Mouse (Mus musculus) MEL (cell line): ENCODE data around the gene Tmem219. TPM values are rescaled to one million over a fixed set of nuclear protein-coding genes. Genes with fewer than 3 reads are reported as not detected.

Experiments used
- DNase-seq: peaks from one replicate; pipeline ENCODE4 v3.0.0; 2011; ENCODE audit warnings: low read depth, low spot score
- H3K27ac ChIP-seq: 2 replicates; pipeline ENCODE4 v1.5.1; 2012; ENCODE audit warnings: low read depth, mild to moderate bottlenecking, control low read depth, low read length, moderate library complexity; ENCODE audit not compliant: control insufficient read depth
- H3K27me3 ChIP-seq, 2 experiments: fragments of 150-350 bp in 1 of 2; sonication (generic) in 1 of 2; 2 replicates each; pipeline ENCODE4 v1.6.1; 2012; ENCODE audit warnings: low read length in 2 of 2, mild to moderate bottlenecking in 2 of 2, improper control_type of control experiment in 1 of 2, moderate library complexity in 1 of 2; ENCODE audit not compliant: insufficient read depth in 2 of 2, control insufficient read depth in 1 of 2
- H3K36me3 ChIP-seq, 2 experiments: 2 replicates each; pipeline ENCODE4 v1.6.1; 2012 to 2014; ENCODE audit warnings: low read length in 2 of 2, improper control_type of control experiment in 1 of 2, inconsistent platforms in 1 of 2, mild to moderate bottlenecking in 1 of 2; ENCODE audit not compliant: insufficient read depth in 2 of 2, control insufficient read depth in 1 of 2
- H3K4me1 ChIP-seq, 2 experiments: fragments of 150-350 bp in 1 of 2; sonication (generic) in 1 of 2; 2 replicates each; pipeline ENCODE4 v1.6.1; 2012; ENCODE audit warnings: low read length in 2 of 2, improper control_type of control experiment in 1 of 2, mild to moderate bottlenecking in 1 of 2; ENCODE audit not compliant: insufficient read depth in 2 of 2, control insufficient read depth in 1 of 2
- H3K4me3 ChIP-seq, 2 experiments: fragments of 150-350 bp in 1 of 2; sonication (generic) in 1 of 2; 2 replicates each; pipeline ENCODE4 v1.5.1; 2012; ENCODE audit warnings: low read depth in 2 of 2, low read length in 2 of 2, mild to moderate bottlenecking in 2 of 2, moderate library complexity in 2 of 2, control low read depth in 1 of 2, improper control_type of control experiment in 1 of 2; ENCODE audit not compliant: control insufficient read depth in 1 of 2, insufficient read depth in 1 of 2
- H3K79me2 ChIP-seq: 2 replicates; pipeline ENCODE4 v1.6.1; 2012; ENCODE audit warnings: mild to moderate bottlenecking, low read length, moderate library complexity; ENCODE audit not compliant: control insufficient read depth, poor library complexity, insufficient read depth
- H3K9ac ChIP-seq: 2 replicates; pipeline ENCODE4 v1.6.1; 2012; ENCODE audit warnings: low read depth, mild to moderate bottlenecking, control low read depth, low read length, moderate library complexity; ENCODE audit not compliant: control insufficient read depth, poor library complexity, severe bottlenecking
- H3K9me3 ChIP-seq: fragments of 150-350 bp; sonication (generic); replicated peaks from 2 replicates; pipeline ENCODE4 v1.6.1; 2012; ENCODE audit warnings: mild to moderate bottlenecking, low read length, improper control_type of control experiment, moderate library complexity; ENCODE audit not compliant: insufficient read depth
- BHLHE40 ChIP-seq: IDR thresholded peaks from 2 replicates; pipeline ENCODE4 v1.6.1; 2012; ENCODE audit warnings: low read depth, mild to moderate bottlenecking, inconsistent platforms, low read length, improper control_type of control experiment, borderline replicate concordance
- CHD1 ChIP-seq: IDR thresholded peaks from 2 replicates; pipeline ENCODE4 v1.6.1; 2012; ENCODE audit warnings: low read depth, mild to moderate bottlenecking, inconsistent platforms, low read length, improper control_type of control experiment
- CHD2 ChIP-seq: IDR thresholded peaks from 2 replicates; pipeline ENCODE4 v1.6.1; 2011; ENCODE audit warnings: low read length, improper control_type of control experiment
- CTCF ChIP-seq, 3 experiments: IDR thresholded peaks in 2 of 3; conservative IDR thresholded peaks in 1 of 3; 2 replicates each; pipeline ENCODE4 v1.5.1; 2011 to 2012; ENCODE audit warnings: low read length in 3 of 3, low read depth in 2 of 3, mild to moderate bottlenecking in 2 of 3, improper control_type of control experiment in 1 of 3, inconsistent platforms in 1 of 3, mixed read lengths in 1 of 3, moderate library complexity in 1 of 3; ENCODE audit not compliant: control insufficient read depth in 1 of 3, insufficient read depth in 1 of 3, poor library complexity in 1 of 3, severe bottlenecking in 1 of 3
- E2F4 ChIP-seq: IDR thresholded peaks from 2 replicates; pipeline ENCODE4 v1.6.1; 2011; ENCODE audit warnings: low read depth, low read length, improper control_type of control experiment, borderline replicate concordance
- ELF1 ChIP-seq: IDR thresholded peaks from 2 replicates; pipeline ENCODE4 v1.6.1; 2014; ENCODE audit warnings: low read depth, mild to moderate bottlenecking, inconsistent platforms, low read length, improper control_type of control experiment, moderate library complexity
- EP300 ChIP-seq, 2 experiments: IDR thresholded peaks; 2 replicates each; pipeline ENCODE4 v1.6.1; 2011; ENCODE audit warnings: improper control_type of control experiment in 2 of 2, low read length in 2 of 2, low read depth in 1 of 2, mild to moderate bottlenecking in 1 of 2
- ETS1 ChIP-seq: IDR thresholded peaks from 2 replicates; pipeline ENCODE4 v1.6.1; 2012; ENCODE audit warnings: low read depth, mild to moderate bottlenecking, inconsistent platforms, low read length, improper control_type of control experiment, moderate library complexity
- GABPA ChIP-seq: IDR thresholded peaks from 2 replicates; pipeline ENCODE4 v1.6.1; 2012; ENCODE audit warnings: low read depth, mild to moderate bottlenecking, inconsistent platforms, low read length, improper control_type of control experiment, moderate library complexity
- GATA1 ChIP-seq: IDR thresholded peaks from 2 replicates; pipeline ENCODE4 v1.6.1; 2011; ENCODE audit warnings: low read depth, low read length, improper control_type of control experiment
- HCFC1 ChIP-seq: IDR thresholded peaks from 2 replicates; pipeline ENCODE4 v1.6.1; 2012; ENCODE audit warnings: low read depth, mild to moderate bottlenecking, inconsistent platforms, low read length, improper control_type of control experiment, moderate library complexity
- JUND ChIP-seq: IDR thresholded peaks from 2 replicates; pipeline ENCODE4 v1.6.1; 2011; ENCODE audit warnings: low read depth, mild to moderate bottlenecking, improper control_type of control experiment, low read length
- KAT2A ChIP-seq: conservative IDR thresholded peaks from 2 replicates; pipeline ENCODE4 v1.6.1; 2012; ENCODE audit warnings: low read depth, low read length, improper control_type of control experiment, inconsistent platforms
- MAFK ChIP-seq: IDR thresholded peaks from 2 replicates; pipeline ENCODE4 v1.6.1; 2011; ENCODE audit warnings: low read depth, mild to moderate bottlenecking, low read length, improper control_type of control experiment, borderline replicate concordance
- MAX ChIP-seq: IDR thresholded peaks from 2 replicates; pipeline ENCODE4 v1.6.1; 2011; ENCODE audit warnings: low read length, improper control_type of control experiment
- MAZ ChIP-seq: IDR thresholded peaks from 2 replicates; pipeline ENCODE4 v1.6.1; 2012; ENCODE audit warnings: low read depth, mild to moderate bottlenecking, inconsistent platforms, low read length, improper control_type of control experiment
- MEF2A ChIP-seq: IDR thresholded peaks from 2 replicates; pipeline ENCODE4 v1.6.1; 2014; ENCODE audit warnings: low read depth, mild to moderate bottlenecking, inconsistent platforms, low read length, improper control_type of control experiment; ENCODE audit not compliant: poor library complexity, insufficient replicate concordance, severe bottlenecking; ENCODE audit errors: extremely low read depth
- MXI1 ChIP-seq: IDR thresholded peaks from 2 replicates; pipeline ENCODE4 v1.6.1; 2011; ENCODE audit warnings: mild to moderate bottlenecking, low read depth, low read length, improper control_type of control experiment
- MYB ChIP-seq: IDR thresholded peaks from 2 replicates; pipeline ENCODE4 v1.6.1; 2011; ENCODE audit warnings: mild to moderate bottlenecking, low read depth, low read length, improper control_type of control experiment
- MYC ChIP-seq: IDR thresholded peaks from 2 replicates; pipeline ENCODE4 v1.6.1; 2011; ENCODE audit warnings: low read depth, mild to moderate bottlenecking, low read length, improper control_type of control experiment, moderate library complexity
- NRF1 ChIP-seq: IDR thresholded peaks from 2 replicates; pipeline ENCODE4 v1.6.1; 2014; ENCODE audit warnings: low read depth, mild to moderate bottlenecking, inconsistent platforms, low read length, improper control_type of control experiment, moderate library complexity; ENCODE audit not compliant: poor library complexity, insufficient read depth, severe bottlenecking
- POLR2A ChIP-seq, 2 experiments: IDR thresholded peaks; 2 replicates each; pipeline ENCODE4 v1.6.1; 2011 to 2012; ENCODE audit warnings: low read length in 2 of 2, mild to moderate bottlenecking in 2 of 2, control low read depth in 1 of 2, improper control_type of control experiment in 1 of 2, low read depth in 1 of 2, moderate library complexity in 1 of 2; ENCODE audit not compliant: control insufficient read depth in 1 of 2, insufficient read depth in 1 of 2, poor library complexity in 1 of 2
- POLR2AphosphoS2 ChIP-seq: IDR thresholded peaks from 2 replicates; pipeline ENCODE4 v1.6.1; 2011; ENCODE audit warnings: low read length, improper control_type of control experiment
- POLR2AphosphoS5 ChIP-seq: IDR thresholded peaks from 2 replicates; pipeline ENCODE4 v1.6.1; 2012; ENCODE audit warnings: low read depth, borderline replicate concordance, mild to moderate bottlenecking, inconsistent platforms, low read length, moderate library complexity, mixed read lengths
- RAD21 ChIP-seq: IDR thresholded peaks from 2 replicates; pipeline ENCODE4 v1.6.1; 2011; ENCODE audit warnings: mild to moderate bottlenecking, low read depth, low read length, improper control_type of control experiment
- RCOR1 ChIP-seq: IDR thresholded peaks from 2 replicates; pipeline ENCODE4 v1.6.1; 2012; ENCODE audit warnings: low read depth, mild to moderate bottlenecking, inconsistent platforms, low read length, improper control_type of control experiment
- SMC3 ChIP-seq: IDR thresholded peaks from 2 replicates; pipeline ENCODE4 v1.6.1; 2011; ENCODE audit warnings: low read depth, low read length, improper control_type of control experiment
- TBP ChIP-seq: IDR thresholded peaks from 2 replicates; pipeline ENCODE4 v1.8.0; 2011; ENCODE audit warnings: low read depth, low read length, improper control_type of control experiment
- TCF12 ChIP-seq: IDR thresholded peaks from 2 replicates; pipeline ENCODE4 v1.6.1; 2014; ENCODE audit warnings: low read depth, mild to moderate bottlenecking, inconsistent platforms, low read length, improper control_type of control experiment, moderate library complexity
- UBTF ChIP-seq: IDR thresholded peaks from 2 replicates; pipeline ENCODE4 v1.6.1; 2012; ENCODE audit warnings: low read depth, mild to moderate bottlenecking, inconsistent platforms, low read length, improper control_type of control experiment, moderate library complexity, borderline replicate concordance; ENCODE audit not compliant: insufficient read depth
- USF1 ChIP-seq: IDR thresholded peaks from 2 replicates; pipeline ENCODE4 v1.6.1; 2014; ENCODE audit warnings: low read depth, mild to moderate bottlenecking, inconsistent platforms, low read length, improper control_type of control experiment, moderate library complexity
- USF2 ChIP-seq, 2 experiments: IDR thresholded peaks; 2 replicates each; pipeline ENCODE4 v1.6.1; 2011 to 2012; ENCODE audit warnings: improper control_type of control experiment in 2 of 2, low read length in 2 of 2, borderline replicate concordance in 1 of 2, inconsistent platforms in 1 of 2, low read depth in 1 of 2, mild to moderate bottlenecking in 1 of 2; ENCODE audit not compliant: insufficient read depth in 1 of 2
- ZC3H11A ChIP-seq: IDR thresholded peaks from 2 replicates; pipeline ENCODE4 v1.6.1; 2012; ENCODE audit warnings: low read depth, mild to moderate bottlenecking, inconsistent platforms, low read length, improper control_type of control experiment
- ZKSCAN1 ChIP-seq: IDR thresholded peaks from 2 replicates; pipeline ENCODE4 v1.6.1; 2012; ENCODE audit warnings: low read depth, mild to moderate bottlenecking, inconsistent platforms, low read length, improper control_type of control experiment, moderate library complexity
- ZNF384 ChIP-seq: IDR thresholded peaks from 2 replicates; pipeline ENCODE4 v1.6.1; 2012; ENCODE audit warnings: low read depth, mild to moderate bottlenecking, inconsistent platforms, low read length, improper control_type of control experiment
- polyA plus RNA-seq, 2 experiments: library from polyadenylated mRNA; stranded (reverse) in 1 of 2; unstranded in 1 of 2; fragments of >175 nt in 1 of 2; fragments of >200 nt in 1 of 2; gene quantifications; 2 replicates each; pipeline versions ENCODE4 v1.2.1 to v1.2.4; 2012; ENCODE audit warnings: low replicate concordance in 2 of 2, low read depth in 1 of 2; ENCODE audit not compliant: insufficient read length in 2 of 2, insufficient read depth in 1 of 2, missing spikeins in 1 of 2
- total RNA-seq: library from RNA; depleted of rRNA; stranded (reverse); fragments of 300-350 nt; gene quantifications from 2 replicates; pipeline ENCODE4 v1.2.3, GENCODE M21; 2012

The Tmem219 gene
- total and polyA plus RNA-seq, 3 experiments, result 18.0 to 34.5 TPM; not detected in 1

DNA sequence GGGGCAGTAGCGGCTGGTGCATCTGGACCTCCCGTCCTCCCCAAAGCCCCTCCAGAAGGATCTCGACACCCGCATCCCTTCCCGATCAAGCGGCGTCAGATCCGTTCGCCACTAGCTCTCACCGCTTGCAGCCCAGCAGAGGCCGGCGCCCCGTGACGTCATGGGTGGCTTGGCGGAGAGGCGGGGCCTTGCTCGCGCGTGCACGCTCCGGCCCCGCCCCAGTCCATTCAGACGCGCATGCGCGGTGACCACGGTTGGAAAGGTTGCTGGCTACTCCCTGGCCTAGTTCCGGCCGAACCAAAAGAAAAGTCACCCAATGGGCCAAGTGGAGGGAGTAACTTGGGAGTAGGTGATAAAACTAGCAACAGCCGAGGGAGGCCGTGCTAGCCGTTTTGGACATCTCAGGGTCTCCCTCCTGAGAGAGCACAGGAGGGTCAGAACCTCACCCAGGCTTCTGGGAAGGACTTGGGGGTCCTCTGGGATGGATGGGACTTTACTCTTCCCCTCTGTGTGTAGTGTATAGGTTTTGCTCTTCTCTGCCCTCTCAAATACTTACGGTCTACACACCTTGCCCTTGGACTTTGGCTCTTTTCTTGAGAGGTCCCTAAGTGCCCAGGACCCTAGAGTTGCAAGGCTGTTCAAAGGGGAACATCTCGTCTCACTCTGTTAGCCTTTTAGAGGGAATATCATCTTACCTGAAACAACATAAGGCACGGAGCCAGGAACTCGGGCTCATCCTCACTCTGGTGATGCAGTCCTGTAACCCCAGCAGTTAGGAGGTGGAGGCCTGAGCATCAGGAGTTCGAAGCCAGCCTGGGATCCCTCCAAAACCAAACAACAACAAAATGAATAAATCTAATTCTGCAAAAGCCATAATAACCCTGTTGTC, 24.4 kb downstream of the Tmem219 start:
- Histone ChIP-seq H3K36me3 (peaks cover 0 to 5% of the 10 kb centered on the region in 2 experiments; a peak in 2 of 4 replicates), H3K9ac (peak overlapping the region; percentile 90), H3K27me3 (no peaks in the 10 kb centered on the region), H3K4me3 (peak overlapping the region; percentile 64 to 73), H3K27ac (peak overlapping the region; percentile 84), H3K9me3 (no peaks in the 10 kb centered on the region), H3K79me2 (peaks cover 4% of the 10 kb centered on the region; the same call in 1 of the 2 replicates), H3K4me1 (peaks cover 4 to 12% of the 10 kb centered on the region in 2 experiments; a peak in 3 of 4 replicates)
- DNase-seq, result peak; percentile 94
- no peak for TF ChIP-seq MEF2A
- no peak for TF ChIP-seq ZNF384
- no peak for TF ChIP-seq CHD2
- TF ChIP-seq HCFC1, result peak; percentile 73
- no peak for TF ChIP-seq GABPA
- no peak for TF ChIP-seq E2F4
- TF ChIP-seq MYB, result no peak
- no peak for TF ChIP-seq MYC
- no peak for TF ChIP-seq GATA1
- TF ChIP-seq MXI1, result no peak; the same call in 1 of the 2 replicates
- TF ChIP-seq NRF1, result peak; percentile 93
- TF ChIP-seq ETS1, result no peak; the same call in 1 of the 2 replicates
- 0 out of 2 replicates have a peak, but pooled peaks have one; percentile 25 for TF ChIP-seq USF1
- TF ChIP-seq POLR2A (IDR thresholded peaks at IDR 0.05; ENCODE audit: control insufficient read depth in 1 of 2, insufficient read depth in 1 of 2, low read depth in 1 of 2, low read length in 2 of 2, poor library complexity in 1 of 2), result peak; percentile 72 to 73
- TF ChIP-seq MAZ, result no peak; the same call in 1 of the 2 replicates
- no peak; the same call in 1 of the 2 replicates for TF ChIP-seq TCF12
- no peak for TF ChIP-seq EP300 (IDR thresholded peaks at IDR 0.05; ENCODE audit: low read depth in 1 of 2, low read length in 2 of 2)
- TF ChIP-seq RAD21, result no peak
- TF ChIP-seq POLR2AphosphoS5, result no peak
- no peak for TF ChIP-seq POLR2AphosphoS2
- TF ChIP-seq TBP, result peak; percentile 24; the same call in 1 of the 2 replicates
- no peak for TF ChIP-seq ELF1
- TF ChIP-seq USF2 (IDR thresholded peaks at IDR 0.05; ENCODE audit: borderline replicate concordance in 1 of 2, insufficient read depth in 1 of 2, low read depth in 1 of 2, low read length in 2 of 2), result no peak
- TF ChIP-seq UBTF, result no peak
- no peak for TF ChIP-seq SMC3
- no peak for TF ChIP-seq MAFK
- 0 out of 2 replicates have a peak, but pooled peaks have one; percentile 3 for TF ChIP-seq CHD1
- no peak for TF ChIP-seq RCOR1
- no peak for TF ChIP-seq KAT2A
- TF ChIP-seq JUND, result no peak
- no peak for TF ChIP-seq ZKSCAN1
- no peak for TF ChIP-seq ZC3H11A
- no peak for TF ChIP-seq MAX
- no peak for TF ChIP-seq BHLHE40
- no peak for TF ChIP-seq CTCF (IDR thresholded peaks at IDR 0.05 in 2 of 3, conservative IDR thresholded peaks at IDR 0.05 in 1 of 3; ENCODE audit: control insufficient read depth in 1 of 3, insufficient read depth in 1 of 3, low read depth in 2 of 3, low read length in 3 of 3, poor library complexity in 1 of 3, severe bottlenecking in 1 of 3)
